Mouse (Mus musculus): ENCODE measurements around the gene Tcf3. TPM values are rescaled to one million over a fixed set of nuclear protein-coding genes. Genes with fewer than 3 reads are reported as not detected.
A peak's percentile ranks its signal among the peaks of the same experiment; 100 is the strongest.

Gene Tcf3
- 88.9 and 100 TPM in 2 replicates for polyA plus RNA-seq (2015; fragmentation: Nextera tagmentation; extraction: Ambion mirVana)

DNA sequence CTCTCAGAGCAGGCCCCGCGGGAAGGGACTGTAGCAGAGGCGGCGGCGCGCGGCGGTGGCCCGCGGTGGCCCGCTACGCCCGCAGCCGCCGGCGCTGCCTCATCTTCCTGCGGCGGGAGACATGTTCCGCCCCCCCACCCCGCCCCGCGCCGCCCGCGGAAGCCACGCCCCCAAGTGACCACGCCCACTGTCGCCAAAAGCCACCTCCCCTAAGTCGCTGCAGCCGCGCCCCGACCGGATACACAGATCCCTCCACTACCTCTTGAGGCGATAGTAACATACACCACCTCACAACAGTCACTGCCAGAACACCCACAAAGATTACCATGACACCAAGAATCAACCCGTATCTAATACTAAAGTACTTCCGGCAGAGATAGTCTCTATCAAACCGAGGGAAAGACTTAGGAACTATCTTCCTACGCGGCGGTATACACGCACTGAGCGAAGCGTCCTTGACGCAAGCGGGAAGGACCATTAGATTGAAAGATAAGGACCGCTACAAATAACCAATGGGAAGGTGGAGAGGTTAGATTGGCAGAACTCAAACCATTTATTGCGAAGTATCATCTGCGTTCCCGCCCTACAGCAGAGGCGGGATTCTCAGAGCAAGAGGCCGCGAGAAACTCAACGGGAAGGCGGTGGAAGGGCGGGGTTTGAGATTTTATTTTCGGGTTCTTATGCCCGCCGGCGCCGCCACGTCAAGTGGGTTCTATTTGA is at the start of gene Tcf3:
Gene Tcf3 (minus strand): TSS at position 135 of the 720 bp plus-strand sequence.
- Histone ChIP-seq H3K36me3 (peaks cover 11% of the 10 kb centered on the region; the same call in 1 of the 2 replicates), H3K4me2 (peak within 1 kb of the TSS; percentile 83), H3K9me3 (no peaks in the 10 kb centered on the region), H3K4me1 (peaks cover 33% of the 10 kb centered on the region), H3K27ac (peak within 1 kb of the TSS; percentile 93), H3K27me3 (replicated peaks) (no peaks in the 10 kb centered on the region), H3K4me3 (replicated peaks) (peak within 1 kb of the TSS; percentile 98), H3K9ac (peak within 1 kb of the TSS; percentile 99)
- ATAC-seq (ENCODE audit: insufficient read depth, low FRiP score, low read depth) = peak; percentile 91
- WGBS = under 1% methylated on average over 48 of the region's 61 CpGs

DNA sequence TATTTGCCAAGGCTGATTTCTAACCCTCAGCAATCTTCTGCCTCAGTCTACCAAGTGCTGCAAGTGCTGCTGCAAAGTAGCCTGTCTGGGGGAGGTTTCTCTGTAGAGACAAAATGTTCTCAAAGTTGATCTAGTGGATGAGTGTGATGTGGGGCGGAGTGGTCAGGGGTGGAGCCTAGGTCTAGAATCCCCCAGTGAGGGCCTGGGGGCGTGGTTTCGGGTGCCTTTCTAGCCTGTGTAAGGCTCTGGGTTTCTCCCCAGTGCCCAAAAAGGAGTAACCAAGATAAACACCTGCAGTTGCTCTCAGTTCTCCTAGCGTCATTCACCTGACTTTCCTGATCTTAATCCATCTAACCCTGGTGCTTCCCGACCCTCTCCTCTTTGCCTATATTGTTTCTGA is 47.6 kb upstream of the Tcf3 start:
- no peak overlapping the region for H3K27ac ChIP-seq
- H3K4me1 ChIP-seq = peaks cover 5% of the 10 kb centered on the region; the same call in 1 of the 2 replicates
- WGBS = 12% methylated on average over 5 of the region's 5 CpGs
- H3K9ac ChIP-seq = no peak overlapping the region
- peaks cover 16% of the 10 kb centered on the region for H3K27me3 ChIP-seq (replicated peaks)
- no peak overlapping the region for H3K4me2 ChIP-seq
- peak; percentile 44; the same call in 1 of the 2 replicates for ATAC-seq (ENCODE audit: insufficient read depth, low FRiP score, low read depth)
- H3K4me3 ChIP-seq (replicated peaks) = no peak overlapping the region
- H3K36me3 ChIP-seq = no peaks in the 10 kb centered on the region
- no peaks in the 10 kb centered on the region for H3K9me3 ChIP-seq

DNA sequence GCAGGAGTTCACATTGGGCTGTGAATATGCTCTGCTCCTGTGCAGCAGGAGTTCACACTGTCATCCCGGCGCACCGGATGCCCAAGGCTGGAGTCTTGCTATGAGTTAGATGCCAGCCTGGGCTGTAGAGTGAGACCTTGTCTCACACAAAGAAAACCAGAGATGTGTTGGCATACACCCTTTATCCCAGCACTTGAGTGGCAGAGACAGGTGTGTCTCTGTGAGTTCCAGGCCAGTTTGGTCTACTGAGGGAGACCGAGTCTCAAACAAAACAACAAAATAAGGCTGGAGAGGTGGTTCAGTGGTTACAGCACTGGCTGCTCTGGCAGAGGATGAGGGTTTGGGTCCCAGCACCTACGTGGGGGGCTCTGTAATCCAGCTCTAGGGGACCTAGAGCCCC is 45.1 kb upstream of the Tcf3 start:
- Histone ChIP-seq H3K4me1 (peaks cover 12% of the 10 kb centered on the region), H3K27ac (no peak overlapping the region), H3K4me2 (no peak overlapping the region), H3K9me3 (no peaks in the 10 kb centered on the region), H3K9ac (no peak overlapping the region), H3K4me3 (replicated peaks) (no peak overlapping the region), H3K27me3 (replicated peaks) (peaks cover 4% of the 10 kb centered on the region), H3K36me3 (no peaks in the 10 kb centered on the region)
- WGBS = 74% methylated on average over 5 of the region's 5 CpGs
- ATAC-seq (ENCODE audit: insufficient read depth, low FRiP score, low read depth) = no peak

DNA sequence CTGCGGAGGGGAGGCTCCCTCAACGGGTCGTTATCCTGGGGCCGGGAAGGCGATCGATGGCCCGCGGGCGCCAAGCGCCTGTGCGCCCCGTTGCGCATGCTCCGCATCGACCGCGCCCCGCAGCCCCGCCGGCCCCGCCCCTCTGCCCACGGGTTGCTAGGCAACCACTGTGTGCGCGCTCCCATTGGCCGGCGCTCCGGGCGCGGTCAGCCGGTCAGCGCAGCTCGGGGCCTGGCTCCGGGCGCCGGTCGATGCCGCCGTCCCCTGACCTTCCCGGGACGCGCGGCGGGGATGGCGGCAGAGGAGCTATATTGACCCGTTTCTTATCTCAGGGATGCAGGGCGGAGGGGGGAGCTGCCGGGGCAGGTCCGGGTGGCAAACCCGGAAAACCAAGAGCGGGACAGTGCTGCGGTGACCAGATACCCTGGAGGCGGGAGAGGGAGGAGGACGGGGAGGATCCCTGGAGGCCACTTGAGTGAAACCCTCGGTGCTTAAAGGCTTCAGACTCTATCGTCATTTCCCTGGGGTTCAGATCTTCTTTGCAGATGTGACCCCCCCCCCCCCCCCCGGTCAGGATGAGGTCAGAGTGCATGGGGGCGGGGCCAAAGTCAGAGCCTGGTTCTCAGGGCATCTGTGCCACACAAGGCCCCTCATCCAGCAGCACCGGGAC is 42.0 kb upstream of the Tcf3 start:
- WGBS = under 1% methylated on average over 57 of the region's 58 CpGs
- peak; percentile 88 for ATAC-seq (ENCODE audit: insufficient read depth, low FRiP score, low read depth)
- H3K27ac ChIP-seq = peak overlapping the region; percentile 36; the same call in 1 of the 2 replicates

DNA sequence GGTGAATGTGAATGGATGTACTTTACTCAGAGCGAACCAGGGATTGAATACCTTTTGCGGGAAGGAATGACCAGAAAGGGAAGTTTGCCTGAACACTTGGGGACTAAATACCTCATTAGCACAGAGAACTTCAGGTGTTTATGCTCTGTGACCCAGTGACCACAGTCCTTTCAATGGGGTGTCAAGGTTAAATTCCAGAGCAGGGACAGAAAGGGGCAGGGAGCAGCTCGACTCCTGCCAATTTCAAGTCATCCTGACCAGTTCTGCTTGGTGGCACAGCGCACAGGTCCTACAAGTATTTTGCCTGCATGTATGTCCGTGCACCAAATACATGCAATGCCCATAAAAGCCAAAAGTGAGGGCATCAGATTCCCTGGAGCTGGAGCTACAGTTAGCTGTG is 31.6 kb upstream of the Tcf3 start:
- no peaks in the 10 kb centered on the region for H3K4me1 ChIP-seq
- H3K4me2 ChIP-seq = no peak overlapping the region
- H3K9ac ChIP-seq = no peak overlapping the region
- H3K27ac ChIP-seq = no peak overlapping the region
- H3K9me3 ChIP-seq = no peaks in the 10 kb centered on the region
- ATAC-seq (ENCODE audit: insufficient read depth, low FRiP score, low read depth) = no peak
- peaks cover 12% of the 10 kb centered on the region; the same call in 1 of the 2 replicates for H3K27me3 ChIP-seq (replicated peaks)
- WGBS = 67% methylated on average over 5 of the region's 5 CpGs
- no peak overlapping the region for H3K4me3 ChIP-seq (replicated peaks)
- H3K36me3 ChIP-seq = no peaks in the 10 kb centered on the region

More for the DNA sequence above, 42.0 kb upstream of the Tcf3 start:
- Histone ChIP-seq H3K4me3 (replicated peaks) (peak overlapping the region; percentile 64), H3K27me3 (replicated peaks) (peaks cover 19% of the 10 kb centered on the region), H3K9me3 (no peaks in the 10 kb centered on the region), H3K4me2 (peak overlapping the region; percentile 89), H3K4me1 (peaks cover 7% of the 10 kb centered on the region), H3K36me3 (no peaks in the 10 kb centered on the region), H3K9ac (peak overlapping the region; percentile 32; the same call in 1 of the 2 replicates)

DNA sequence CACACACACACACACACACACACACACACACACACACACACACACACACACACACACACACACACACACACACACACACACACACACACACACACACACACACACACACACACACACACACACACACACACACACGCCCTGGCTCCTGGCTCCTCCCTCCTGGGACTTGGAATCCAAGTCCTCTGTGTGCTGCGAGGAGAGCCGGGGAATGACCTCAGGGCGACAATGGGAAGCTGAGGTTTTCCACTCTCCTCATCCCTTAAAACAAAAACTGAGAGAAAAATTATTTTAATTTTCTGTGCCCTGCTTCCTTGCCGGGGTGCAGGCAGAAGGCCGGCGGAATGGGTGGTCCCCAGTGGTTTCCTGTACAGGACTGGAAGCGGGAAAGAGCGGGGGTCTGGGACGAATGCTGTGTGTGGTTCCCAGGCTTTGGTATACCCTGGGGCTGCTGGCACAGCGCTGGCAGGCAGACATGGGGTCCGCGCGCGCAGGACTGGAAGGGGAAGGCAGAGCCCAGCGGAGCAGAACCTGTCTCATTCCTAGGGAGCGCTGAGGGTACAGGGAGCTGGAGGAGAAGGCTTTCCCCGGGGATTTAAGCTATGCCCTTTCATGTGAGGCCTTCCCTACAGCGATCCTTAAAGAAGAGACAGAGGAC is 31.1 kb upstream of the Tcf3 start:
- Histone ChIP-seq H3K4me1 (no peaks in the 10 kb centered on the region), H3K9ac (no peak overlapping the region), H3K4me3 (replicated peaks) (no peak overlapping the region), H3K9me3 (no peaks in the 10 kb centered on the region), H3K27ac (no peak overlapping the region), H3K4me2 (0 out of 2 replicates have a peak overlapping the region, but pooled peaks have one; percentile 13), H3K27me3 (replicated peaks) (peaks cover 12% of the 10 kb centered on the region; the same call in 1 of the 2 replicates), H3K36me3 (no peaks in the 10 kb centered on the region)
- 14% methylated on average over 19 of the region's 19 CpGs for WGBS
- no peak for ATAC-seq (ENCODE audit: insufficient read depth, low FRiP score, low read depth)

DNA sequence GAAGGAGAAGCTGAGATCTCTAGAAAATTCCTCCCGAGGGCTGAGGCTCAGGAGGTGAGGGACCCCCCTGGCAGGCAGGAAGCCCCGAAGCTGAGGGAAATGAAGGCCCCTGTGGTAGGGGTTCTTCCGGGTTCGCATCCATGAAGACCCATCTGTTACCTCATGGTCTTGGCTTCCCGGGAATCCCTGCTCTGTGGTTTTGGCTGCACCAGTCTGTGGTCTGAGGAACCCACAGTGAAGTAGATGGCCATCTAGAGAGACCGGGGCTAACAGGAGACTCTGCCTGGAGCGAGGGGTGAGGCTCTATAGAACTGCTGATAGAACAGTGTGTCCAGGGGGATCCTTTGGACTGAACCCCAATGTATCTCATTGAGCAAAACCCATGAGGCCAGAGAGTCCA is 27.9 kb upstream of the Tcf3 start:
- no peaks in the 10 kb centered on the region for H3K4me1 ChIP-seq
- H3K9me3 ChIP-seq = no peaks in the 10 kb centered on the region
- WGBS = 69% methylated on average over 7 of the region's 7 CpGs
- H3K36me3 ChIP-seq = no peaks in the 10 kb centered on the region
- H3K9ac ChIP-seq = no peak overlapping the region
- no peak for ATAC-seq (ENCODE audit: insufficient read depth, low FRiP score, low read depth)
- H3K27me3 ChIP-seq (replicated peaks) = peaks cover 12% of the 10 kb centered on the region; the same call in 1 of the 2 replicates
- H3K4me2 ChIP-seq = no peak overlapping the region
- H3K27ac ChIP-seq = no peak overlapping the region
- no peak overlapping the region for H3K4me3 ChIP-seq (replicated peaks)

DNA sequence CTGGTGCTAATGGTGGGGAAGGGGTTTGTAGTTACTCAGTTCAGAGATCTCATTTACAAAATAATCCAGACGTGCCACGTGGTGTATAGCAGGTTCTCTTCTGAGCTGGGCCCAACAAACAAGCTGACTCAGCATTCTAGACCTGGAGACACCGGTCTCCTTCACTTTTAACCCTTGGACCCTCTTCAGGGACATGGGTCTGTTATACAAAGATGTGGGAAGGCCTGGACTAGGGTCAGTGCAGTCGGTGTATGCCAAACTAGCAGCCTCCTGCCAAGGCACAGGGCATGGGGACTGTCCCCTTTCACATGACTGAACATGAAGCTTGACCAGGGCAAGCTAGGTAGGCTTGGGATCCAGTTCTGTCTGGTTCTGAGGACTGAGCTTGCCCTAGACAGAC is 26.9 kb upstream of the Tcf3 start:
- H3K36me3 ChIP-seq = no peaks in the 10 kb centered on the region
- 55% methylated on average over 4 of the region's 4 CpGs for WGBS
- H3K4me3 ChIP-seq (replicated peaks) = no peak overlapping the region
- no peaks in the 10 kb centered on the region for H3K9me3 ChIP-seq
- no peak overlapping the region for H3K27ac ChIP-seq
- H3K27me3 ChIP-seq (replicated peaks) = peaks cover 12% of the 10 kb centered on the region; the same call in 1 of the 2 replicates
- H3K4me2 ChIP-seq = no peak overlapping the region
- ATAC-seq (ENCODE audit: insufficient read depth, low FRiP score, low read depth) = no peak
- H3K9ac ChIP-seq = no peak overlapping the region
- H3K4me1 ChIP-seq = no peaks in the 10 kb centered on the region

DNA sequence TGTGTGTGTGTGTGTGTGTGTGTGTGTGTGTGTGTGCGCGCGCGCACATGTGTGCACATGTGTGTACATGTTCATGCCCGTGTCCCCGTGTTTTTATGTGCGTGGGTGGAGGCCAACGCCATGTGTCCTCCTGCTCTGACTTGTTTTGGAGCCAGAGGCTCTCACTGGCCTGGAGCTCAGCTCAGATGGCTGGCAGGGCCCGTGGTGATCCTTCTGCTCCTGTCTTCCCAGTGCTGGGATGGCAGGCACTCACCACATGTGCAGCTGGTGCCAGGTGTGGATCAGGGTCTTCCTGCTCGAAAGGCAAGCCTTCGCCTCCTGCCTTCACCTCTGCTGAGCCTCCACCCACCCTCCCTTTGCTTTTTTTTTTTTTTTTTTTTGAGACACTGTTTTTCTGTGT is 26.2 kb upstream of the Tcf3 start:
- H3K4me3 ChIP-seq (replicated peaks) = no peak overlapping the region
- H3K27ac ChIP-seq = no peak overlapping the region
- no peak overlapping the region for H3K9ac ChIP-seq
- H3K4me2 ChIP-seq = no peak overlapping the region
- 88% methylated on average over 11 of the region's 11 CpGs for WGBS
- H3K36me3 ChIP-seq = no peaks in the 10 kb centered on the region
- no peak for ATAC-seq (ENCODE audit: insufficient read depth, low FRiP score, low read depth)
- H3K4me1 ChIP-seq = no peaks in the 10 kb centered on the region
- H3K27me3 ChIP-seq (replicated peaks) = peaks cover 8% of the 10 kb centered on the region; the same call in 1 of the 2 replicates
- H3K9me3 ChIP-seq = no peaks in the 10 kb centered on the region

DNA sequence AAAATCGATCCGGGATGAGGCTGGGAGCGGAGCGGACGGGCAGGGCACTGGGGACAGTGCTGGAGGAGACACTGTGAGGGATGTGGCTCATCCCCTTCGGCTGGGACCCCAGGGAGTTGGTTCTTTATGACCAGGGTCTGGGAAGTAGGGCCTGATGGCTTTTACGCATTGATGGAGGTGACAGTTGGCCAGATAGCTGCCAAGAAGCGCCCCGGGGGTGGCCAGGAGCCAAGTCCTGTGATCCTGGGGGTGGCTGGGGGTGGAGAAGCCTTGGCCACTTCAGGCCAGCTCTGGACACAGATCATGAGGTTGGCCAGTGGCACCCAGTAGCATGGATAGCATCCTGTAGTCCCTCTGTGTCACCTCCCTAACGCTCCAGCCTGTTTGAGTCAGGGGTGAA is 25.8 kb upstream of the Tcf3 start:
- Histone ChIP-seq H3K4me3 (replicated peaks) (no peak overlapping the region), H3K27me3 (replicated peaks) (peaks cover 6% of the 10 kb centered on the region; the same call in 1 of the 2 replicates), H3K4me2 (no peak overlapping the region), H3K36me3 (no peaks in the 10 kb centered on the region), H3K27ac (no peak overlapping the region), H3K9me3 (no peaks in the 10 kb centered on the region), H3K9ac (no peak overlapping the region), H3K4me1 (no peaks in the 10 kb centered on the region)
- WGBS = 77% methylated on average over 10 of the region's 10 CpGs
- ATAC-seq (ENCODE audit: insufficient read depth, low FRiP score, low read depth) = no peak

DNA sequence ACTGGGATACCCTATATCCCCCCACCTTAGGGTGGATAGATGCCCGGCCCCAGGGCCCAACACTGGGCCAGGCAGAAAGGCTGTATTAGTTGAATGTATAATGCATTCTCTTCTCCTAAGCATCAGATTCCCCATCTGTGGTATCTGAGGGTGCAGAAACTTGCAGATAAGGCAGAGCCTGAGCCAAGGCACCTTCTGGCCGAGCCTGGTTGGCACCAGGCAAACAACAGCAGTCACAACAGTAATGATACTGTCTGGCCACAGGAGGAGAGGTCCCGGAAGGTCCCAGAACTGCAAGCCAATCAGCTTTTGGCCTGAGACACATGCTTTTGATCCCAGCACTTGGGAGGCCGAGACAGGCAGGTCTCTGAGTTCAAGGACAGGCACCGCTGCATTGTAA is 22.2 kb upstream of the Tcf3 start:
- no peak overlapping the region for H3K9ac ChIP-seq
- WGBS = 87% methylated on average over 5 of the region's 5 CpGs
- peaks cover 4% of the 10 kb centered on the region; the same call in 1 of the 2 replicates for H3K27me3 ChIP-seq (replicated peaks)
- H3K4me1 ChIP-seq = 0 out of 2 replicates have a peak, but pooled peaks cover 3% of the 10 kb centered on the region
- ATAC-seq (ENCODE audit: insufficient read depth, low FRiP score, low read depth) = no peak
- H3K9me3 ChIP-seq = no peaks in the 10 kb centered on the region
- H3K27ac ChIP-seq = no peak overlapping the region
- H3K36me3 ChIP-seq = no peaks in the 10 kb centered on the region
- H3K4me3 ChIP-seq (replicated peaks) = no peak overlapping the region
- H3K4me2 ChIP-seq = no peak overlapping the region

Data from stomach, embryonic 15.5 days (tissue).